Mouse (Mus musculus) ES-Bruce4 (cell line): ENCODE results near the gene Olfr1022. TPM values are rescaled to one million over a fixed set of nuclear protein-coding genes. Genes with fewer than 3 reads are reported as not detected.

Experiments
- H3K27ac ChIP-seq: 2 replicates; pipeline ENCODE4 v1.5.1; 2012; ENCODE audit warnings: low read length, inconsistent platforms; ENCODE audit not compliant: insufficient read depth
- H3K27me3 ChIP-seq: 2 replicates; pipeline ENCODE4 v1.6.1; 2012; ENCODE audit warnings: mild to moderate bottlenecking, low read length, inconsistent platforms; ENCODE audit not compliant: control insufficient read depth, poor library complexity, insufficient read depth, severe bottlenecking
- H3K36me3 ChIP-seq: 2 replicates; pipeline ENCODE4 v1.6.1; 2012; ENCODE audit warnings: inconsistent platforms, mild to moderate bottlenecking, low read length, moderate library complexity; ENCODE audit not compliant: control insufficient read depth, poor library complexity, insufficient read depth, severe bottlenecking
- H3K4me1 ChIP-seq: one replicate; pipeline ENCODE4 v1.8.1; 2011; ENCODE audit warnings: low read length; ENCODE audit not compliant: control insufficient read depth, insufficient read depth
- H3K4me3 ChIP-seq: 2 replicates; pipeline ENCODE4 v1.5.1; 2011; ENCODE audit warnings: low read depth, mild to moderate bottlenecking, low read length
- H3K9ac ChIP-seq: 2 replicates; pipeline ENCODE4 v1.6.1; 2012; ENCODE audit warnings: low read depth, mild to moderate bottlenecking, inconsistent platforms; ENCODE audit not compliant: poor library complexity, severe bottlenecking
- H3K9me3 ChIP-seq: replicated peaks from 2 replicates; pipeline ENCODE4 v1.6.1; 2012; ENCODE audit warnings: mild to moderate bottlenecking, low read length, inconsistent platforms; ENCODE audit not compliant: control insufficient read depth, poor library complexity, insufficient read depth, severe bottlenecking
- CTCF ChIP-seq: IDR thresholded peaks from one replicate; pipeline ENCODE4 v1.8.1; 2011; ENCODE audit warnings: low read depth, low read length
- EP300 ChIP-seq: IDR thresholded peaks from 2 replicates; pipeline ENCODE4 v1.6.1; 2011; ENCODE audit warnings: low read depth, low read length; ENCODE audit not compliant: insufficient read depth
- POLR2A ChIP-seq: IDR thresholded peaks from one replicate; pipeline ENCODE4 v1.8.1; 2011; ENCODE audit warnings: low read length; ENCODE audit not compliant: insufficient read depth
- polyA plus RNA-seq: library from polyadenylated mRNA; stranded (reverse); fragments of >200 nt; gene quantifications from 2 replicates; pipeline ENCODE4 v1.2.4, GENCODE M21; 2011; ENCODE audit warnings: low read depth; ENCODE audit not compliant: missing spikeins, insufficient read depth, insufficient read length

The Olfr1022 gene
- polyA plus RNA-seq, 1 experiment = not detected

- no peak within 1 kb of the TSS for H3K4me3 ChIP-seq
- H3K9me3 ChIP-seq = no peaks in the 10 kb centered on the region
- H3K27ac ChIP-seq = no peak within 1 kb of the TSS
- no peaks in the 10 kb centered on the region for H3K36me3 ChIP-seq
- H3K9ac ChIP-seq = no peak within 1 kb of the TSS
- no peaks in the 10 kb centered on the region for H3K27me3 ChIP-seq
- TF ChIP-seq POLR2A (no peak), CTCF (no peak), EP300 (no peak)
- H3K4me1 ChIP-seq = no peaks in the 10 kb centered on the region
These were observed 46.5 kb downstream of the Olfr1022 start, which contains the start of gene Olfr1025-ps1 for GRCm38 (mm10) chr2:85914893-85915292. Gene Olfr1025-ps1, plus strand, starts transcription at chr2:85915193.

Other genes with a start within 250 kb of the Olfr1022 start
- not detected in 2 replicates for gene Olfr1002, start 217.9 kb upstream of the Olfr1022 start, polyA plus RNA-seq
- gene Olfr154, start 204.1 kb upstream of the Olfr1022 start, polyA plus RNA-seq = not detected in 2 replicates
- gene Olfr1006, start 189.8 kb upstream of the Olfr1022 start, polyA plus RNA-seq = not detected in 2 replicates
- gene Olfr1008, start 179.2 kb upstream of the Olfr1022 start, polyA plus RNA-seq = not detected in 2 replicates
- not detected in 2 replicates for gene Olfr1009, start 153.2 kb upstream of the Olfr1022 start, polyA plus RNA-seq
- not detected in 2 replicates for gene Olfr1012, start 105.8 kb upstream of the Olfr1022 start, polyA plus RNA-seq
- not detected in 2 replicates for gene Olfr1013, start 101.5 kb upstream of the Olfr1022 start, polyA plus RNA-seq
- not detected in 2 replicates for gene Olfr1014, start 95.9 kb upstream of the Olfr1022 start, polyA plus RNA-seq
- gene Olfr1015, start 86.6 kb upstream of the Olfr1022 start, polyA plus RNA-seq = not detected in 2 replicates
- not detected in 2 replicates for gene Olfr1016, start 66.0 kb upstream of the Olfr1022 start, polyA plus RNA-seq
- not detected in 2 replicates for gene Olfr1018, start 50.1 kb upstream of the Olfr1022 start, polyA plus RNA-seq
- gene Olfr1019, start 23.1 kb upstream of the Olfr1022 start, polyA plus RNA-seq = not detected in 2 replicates
- gene Olfr1020, start 21.6 kb upstream of the Olfr1022 start, polyA plus RNA-seq = not detected in 2 replicates
- gene Olfr1023, start 17.0 kb downstream of the Olfr1022 start, polyA plus RNA-seq = not detected in 2 replicates
- gene Olfr1024, start 36.5 kb downstream of the Olfr1022 start, polyA plus RNA-seq = not detected in 2 replicates
- not detected in 2 replicates for gene Olfr1025-ps1, start 46.6 kb downstream of the Olfr1022 start, polyA plus RNA-seq
- gene Olfr1026, start 53.0 kb downstream of the Olfr1022 start, polyA plus RNA-seq = not detected in 2 replicates
- not detected in 2 replicates for gene Olfr1028, start 81.8 kb downstream of the Olfr1022 start, polyA plus RNA-seq
- gene Olfr1029, start 105.3 kb downstream of the Olfr1022 start, polyA plus RNA-seq = not detected in 2 replicates
- not detected in 2 replicates for gene Olfr1030, start 110.7 kb downstream of the Olfr1022 start, polyA plus RNA-seq
- not detected in 2 replicates for gene Olfr1031, start 121.7 kb downstream of the Olfr1022 start, polyA plus RNA-seq
- gene Olfr1032, start 136.9 kb downstream of the Olfr1022 start, polyA plus RNA-seq = not detected in 2 replicates
- gene Olfr1033, start 152.0 kb downstream of the Olfr1022 start, polyA plus RNA-seq = not detected in 2 replicates
- gene Olfr1034, start 177.3 kb downstream of the Olfr1022 start, polyA plus RNA-seq = not detected in 2 replicates
- not detected in 2 replicates for gene Olfr1036, start 205.4 kb downstream of the Olfr1022 start, polyA plus RNA-seq
- gene Olfr1037, start 218.8 kb downstream of the Olfr1022 start, polyA plus RNA-seq = not detected in 2 replicates